Mouse (Mus musculus) cerebellum, adult 8-10 months (tissue): ENCODE measurements around the gene Tmem175.

Experiments used
- DNase-seq: peaks from one replicate; pipeline ENCODE4 v3.0.0; 2022

The Tmem175 gene

DNA sequence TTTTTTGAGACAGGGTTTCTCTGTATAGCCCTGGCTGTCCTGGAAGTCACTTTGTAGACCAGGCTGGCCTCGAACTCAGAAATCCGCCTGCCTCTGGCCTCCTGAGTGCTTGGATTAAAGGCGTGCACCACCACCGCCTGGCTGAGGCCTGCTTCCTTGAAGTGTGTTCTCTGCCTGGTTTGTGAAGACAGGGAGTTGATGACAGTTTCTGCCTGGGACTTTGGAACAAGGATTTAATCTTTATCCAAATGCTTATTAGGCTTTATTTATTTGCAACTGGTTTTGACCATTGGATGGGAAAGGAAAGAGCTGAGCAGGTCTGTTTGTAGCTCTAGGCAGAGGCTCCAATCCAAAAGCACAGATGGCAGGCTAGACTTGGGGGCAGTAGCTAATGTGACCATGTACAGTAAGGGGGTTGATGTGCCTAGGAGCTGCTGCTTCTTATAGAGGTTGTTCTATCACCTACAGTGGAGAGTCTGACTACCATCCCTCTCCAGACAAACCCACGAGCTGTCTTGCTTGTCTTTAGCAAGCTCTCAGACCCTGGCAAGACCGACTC lies 48.8 kb downstream of the Tmem175 start:
- no peak for DNase-seq

DNA sequence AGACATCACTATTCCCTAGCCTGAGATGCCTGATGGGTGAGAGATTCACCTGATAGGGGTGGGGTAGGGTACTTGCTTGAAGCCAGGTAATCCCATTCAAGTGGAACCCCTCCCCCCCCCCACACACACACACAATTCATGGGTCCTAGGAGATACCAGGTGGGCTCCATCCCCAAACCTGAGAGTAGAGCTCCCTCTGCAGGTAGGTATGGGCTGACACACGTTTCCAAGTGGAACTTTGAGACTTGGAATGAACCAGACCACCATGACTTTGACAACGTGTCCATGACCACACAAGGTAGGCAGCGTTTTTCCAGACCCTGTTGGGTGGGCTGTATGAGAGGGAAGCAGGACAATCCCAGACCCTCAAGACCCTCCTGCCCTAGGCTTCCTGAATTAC lies 50.3 kb downstream of the Tmem175 start:
- DNase-seq: no peak

DNA sequence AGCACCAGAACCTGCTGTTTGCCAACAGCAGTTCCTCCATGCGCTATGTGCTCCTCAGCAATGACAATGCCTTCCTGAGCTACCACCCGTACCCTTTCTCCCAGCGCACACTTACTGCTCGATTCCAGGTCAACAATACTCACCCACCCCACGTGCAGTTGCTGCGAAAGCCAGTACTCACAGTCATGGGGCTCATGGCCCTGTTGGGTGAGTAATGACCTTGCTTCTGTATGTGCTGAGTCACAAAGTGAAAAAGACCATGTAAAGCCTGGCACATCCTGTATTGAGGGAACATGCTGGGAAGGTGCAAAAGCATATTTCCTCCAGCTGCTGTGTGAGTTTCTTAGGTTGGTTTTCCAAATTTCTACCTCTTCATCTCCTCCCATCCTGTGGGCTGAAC lies 51.3 kb downstream of the Tmem175 start:
- no peak for DNase-seq

DNA sequence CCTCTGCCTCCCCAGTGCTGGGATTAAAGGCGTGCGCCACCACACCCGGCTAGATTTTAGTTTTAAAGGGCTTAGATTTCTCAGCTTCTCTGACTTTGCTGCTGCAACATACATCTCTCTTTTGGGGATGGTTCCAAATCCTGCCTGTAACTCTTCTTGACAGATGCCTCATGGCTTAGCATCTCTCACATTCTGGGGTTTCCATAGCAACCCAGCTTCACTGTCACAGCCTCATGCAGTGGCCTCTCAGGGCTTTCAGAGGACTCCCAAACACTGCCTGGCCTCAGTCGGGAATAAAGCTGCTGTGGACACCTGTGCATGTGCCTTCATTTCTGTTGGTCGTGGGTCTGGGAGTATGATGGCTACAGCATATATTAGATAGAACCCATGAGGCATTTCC lies 59.5 kb downstream of the Tmem175 start:
- DNase-seq: no peak

DNA sequence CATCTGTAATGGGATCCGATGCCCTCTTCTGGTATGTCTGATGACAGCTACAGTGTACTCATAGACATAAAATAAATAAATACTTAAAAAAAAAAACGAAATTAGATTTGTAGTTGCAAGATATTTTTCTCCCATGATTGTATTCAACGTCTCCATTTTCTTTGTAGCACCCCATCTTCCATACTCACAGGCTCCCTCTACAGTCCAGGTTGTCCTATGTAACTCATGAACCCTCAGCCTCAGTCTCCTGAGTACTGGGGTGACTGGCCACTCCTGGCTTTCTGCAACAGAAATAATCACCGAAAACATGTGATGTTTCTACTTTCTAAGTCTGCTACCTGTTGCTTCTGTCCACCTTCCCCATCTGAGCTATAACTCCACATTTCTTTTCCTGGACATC lies 61.6 kb downstream of the Tmem175 start:
- no peak for DNase-seq

DNA sequence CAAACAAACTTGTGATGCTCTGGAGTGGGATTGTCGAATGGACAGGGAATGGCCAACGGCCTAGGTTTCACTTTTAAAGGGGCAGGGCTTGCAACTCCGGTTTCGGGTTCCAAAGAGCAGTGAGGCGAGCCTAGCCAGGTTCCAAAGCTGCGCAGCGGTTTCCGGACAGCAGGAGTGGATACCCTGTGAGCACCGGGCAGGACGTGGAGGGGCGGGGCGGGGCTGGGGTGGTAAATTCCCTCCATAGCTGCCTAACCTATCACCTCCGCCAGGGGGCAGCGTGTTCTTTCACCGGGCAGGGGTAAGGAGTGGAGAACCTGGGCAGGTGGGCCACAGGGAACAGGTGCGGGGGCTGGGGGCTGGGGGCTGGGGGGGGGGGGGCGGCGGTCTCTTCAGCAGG lies 62.7 kb downstream of the Tmem175 start, which contains the start of gene Fgfrl1:
Gene Fgfrl1 (plus strand): TSS at position 112 of the 400 bp plus-strand sequence.
- DNase-seq: no peak

DNA sequence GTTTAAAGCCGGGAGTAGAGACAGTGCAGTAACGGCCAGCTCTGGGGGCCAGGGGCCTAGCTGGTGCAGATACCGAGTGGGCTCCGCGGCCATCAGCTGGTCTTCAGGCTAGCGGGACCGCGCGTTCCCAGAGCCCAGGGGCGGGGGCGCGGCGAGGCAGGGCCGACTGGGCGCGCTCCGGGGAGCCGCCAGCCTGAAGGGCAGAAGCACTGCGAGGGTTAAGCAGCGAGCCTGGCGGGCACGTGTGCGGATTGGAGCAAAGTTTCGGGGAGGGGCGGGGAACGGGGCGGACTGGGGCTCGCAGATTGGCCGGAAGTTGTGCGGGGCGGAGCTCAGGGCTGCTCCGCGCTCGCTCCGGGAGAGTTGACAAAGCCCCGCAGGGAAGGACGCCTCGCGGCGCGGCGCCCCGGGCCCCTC lies 64.3 kb downstream of the Tmem175 start:
- no peak for DNase-seq

DNA sequence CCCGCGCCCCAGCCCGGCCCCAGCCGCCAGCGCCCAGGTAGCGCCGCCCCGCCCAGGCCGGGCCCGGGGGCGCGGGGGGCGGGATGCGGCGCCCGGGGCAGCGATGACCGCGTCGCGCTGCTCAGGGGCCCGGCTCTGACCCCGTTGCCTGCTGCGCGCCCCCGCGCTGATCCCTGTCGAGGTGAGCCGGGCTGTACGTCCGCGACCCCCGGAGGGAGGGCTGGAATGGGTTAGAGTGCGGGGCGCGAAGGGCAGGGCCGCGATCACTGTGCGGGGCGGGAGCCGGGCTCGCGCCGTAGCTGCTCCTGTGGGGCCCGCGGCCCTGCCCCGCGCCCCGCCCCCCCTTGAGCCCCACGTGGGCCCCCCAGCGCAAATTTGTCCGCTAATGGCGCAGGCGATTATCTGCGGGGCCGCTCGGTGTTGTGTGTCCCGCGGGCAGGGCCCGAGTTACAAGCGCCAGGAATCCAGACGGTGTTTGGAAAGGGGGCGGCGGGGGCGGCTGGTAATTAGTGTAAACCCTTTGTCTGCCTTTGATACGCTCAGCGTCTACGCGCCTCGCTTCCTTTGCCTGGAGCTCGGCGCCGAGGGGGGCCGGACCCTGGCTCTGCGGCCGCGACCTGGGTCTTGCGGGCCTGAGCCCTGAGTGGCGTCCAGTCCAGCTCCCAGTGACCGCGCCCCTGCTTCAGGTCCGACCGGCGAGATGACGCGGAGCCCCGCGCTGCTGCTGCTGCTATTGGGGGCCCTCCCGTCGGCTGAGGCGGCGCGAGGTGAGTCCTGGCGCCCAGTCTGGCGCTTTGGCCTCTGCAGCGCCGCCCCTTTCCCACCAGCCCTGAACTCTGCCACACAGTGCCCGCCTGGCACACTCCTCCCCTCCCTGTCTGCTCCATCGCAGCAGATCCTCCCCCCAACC lies 65.0 kb downstream of the Tmem175 start:
- DNase-seq: no peak

DNA sequence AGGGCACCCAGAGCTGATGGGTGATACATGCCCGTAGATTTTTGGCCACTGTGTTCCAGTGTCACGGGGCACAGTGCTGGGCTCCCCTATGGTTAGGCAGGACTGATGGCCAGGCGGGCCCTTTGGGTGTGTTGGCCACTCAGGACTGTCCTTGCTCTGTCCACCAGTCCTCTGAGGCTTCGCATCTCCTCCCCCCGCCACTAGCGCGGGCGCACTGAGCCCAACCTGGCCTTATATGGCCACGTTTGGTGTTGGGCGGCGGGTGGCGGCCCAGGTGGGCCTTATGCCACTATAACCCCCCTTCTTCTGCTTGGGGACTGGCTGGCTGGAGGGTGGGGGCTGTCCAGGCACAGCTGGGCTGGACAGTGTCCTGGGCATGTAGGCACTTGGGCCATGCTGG lies 66.3 kb downstream of the Tmem175 start:
- DNase-seq: no peak

DNA sequence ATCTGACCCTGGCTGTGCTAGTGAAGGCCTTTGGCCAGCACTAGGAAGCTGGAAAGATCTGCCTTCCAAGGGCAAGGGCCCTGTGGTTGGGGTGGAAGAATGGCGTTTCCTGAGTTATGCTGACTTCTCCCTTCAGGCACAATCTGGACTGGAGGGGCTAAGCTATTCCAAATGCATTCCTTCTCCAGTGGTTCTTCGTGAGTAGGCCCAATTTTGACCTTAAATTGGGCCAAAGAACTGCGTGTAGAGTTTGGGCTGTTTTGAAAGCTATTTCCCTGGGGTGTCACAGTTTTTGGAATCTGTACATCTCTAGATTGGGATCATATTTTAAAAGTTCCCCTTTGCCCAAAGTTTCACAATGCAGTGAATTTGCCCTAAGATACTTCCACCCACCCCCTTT lies 67.0 kb downstream of the Tmem175 start:
- no peak for DNase-seq

DNA sequence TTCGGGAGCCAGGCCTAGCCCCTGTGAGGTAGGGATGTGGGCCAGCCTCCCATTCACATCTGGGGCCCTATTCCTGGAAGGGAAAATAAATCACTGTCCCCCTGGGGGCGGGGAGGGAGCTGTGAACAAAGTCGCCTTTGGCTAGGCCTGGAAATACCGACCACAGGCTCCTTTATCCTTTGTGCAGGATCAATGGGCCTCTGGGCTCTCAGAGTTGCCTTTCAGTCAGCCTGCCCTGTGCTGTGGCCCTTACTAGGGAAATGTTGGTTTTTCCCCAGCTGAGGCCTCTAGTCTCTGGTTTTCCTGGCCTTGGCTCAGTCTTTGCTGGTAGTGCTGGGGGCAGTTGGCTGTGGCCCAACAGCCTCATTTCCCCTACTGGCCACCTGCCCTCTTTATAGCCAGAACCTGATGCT lies 67.8 kb downstream of the Tmem175 start:
- no peak for DNase-seq
